In the genomic region with DNA sequence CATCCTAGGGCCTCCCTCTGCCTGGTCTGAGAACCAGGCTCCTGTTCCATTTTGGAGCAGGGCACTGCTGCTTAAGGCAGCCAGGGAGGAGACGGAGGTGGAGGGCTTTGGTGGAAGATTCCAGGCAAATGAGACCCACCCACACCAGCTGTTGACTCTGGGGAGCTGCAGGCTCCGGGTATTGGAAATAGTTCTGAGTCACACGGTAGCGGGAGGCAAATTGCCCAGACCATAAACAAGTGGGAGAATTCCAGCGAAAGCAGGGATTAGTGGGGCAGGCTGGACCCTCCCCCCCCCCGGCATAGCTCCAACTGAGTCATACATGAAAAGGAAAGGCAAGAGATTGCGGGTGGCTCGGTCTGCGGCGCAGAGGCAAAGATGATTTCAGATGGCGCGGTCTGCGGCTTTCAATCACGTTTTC, we compare ENCODE assay signal across 9 mouse cellular contexts.
DNase-seq lines count a peak whose midpoint lies in the region; ATAC-seq and TF ChIP-seq lines count a peak whose summit lies in the region.
"Had no signal": no experiment of that assay in that cellular context is flagged by ENCODE, and none has a peak within 500 bp of the region (broad histone marks: within the 10 kb centered on the region; RNA-seq: fewer than 3 reads in every experiment).

No protein-coding gene starts in this region.

- peak; percentile 30 to 50 for DNase-seq in cerebellum, postnatal 25 days
- DNase-seq in cerebellum, postnatal 36 days = no peak
- peak; percentile 45 to 53 for DNase-seq in gastrocnemius, postnatal 36 days
- peak; percentile 81 to 85 for DNase-seq in layer of hippocampus, adult 8-10 months (ENCODE audit: low spot score in 2 of 2)
- peak; percentile 20 for DNase-seq in mesoderm, embryonic 11.5 days (ENCODE audit: low read depth, low spot score)
- DNase-seq in natural killer cell, adult 2 months (ENCODE audit: low spot score in 2 of 2) = no peak
- DNase-seq: liver, embryonic 13.5 days had no signal

- no peak overlapping the region for H3K4me3 ChIP-seq in cortical plate, adult 2 months (ENCODE audit: insufficient read depth, low read length)
- H3K4me3 ChIP-seq: liver, embryonic 13.5 days had no signal

- no peak for ATAC-seq in monocyte, adult 5-6 weeks (replicated peaks; ENCODE audit: insufficient number of reproducible peaks, low FRiP score, low TSS enrichment, poor library complexity, severe bottlenecking)

- intact Hi-C loops in gastrocnemius, postnatal 36 days (cut with DNase I) = no loop called here

- H3K27ac ChIP-seq in cortical plate, adult 2 months (ENCODE audit: insufficient read depth, low read length) = peak overlapping the region; percentile 43; the same call in 1 of the 2 replicates
- H3K27ac ChIP-seq: liver, embryonic 13.5 days had no signal

- TF ChIP-seq POLR2A in cortical plate, adult 2 months (IDR thresholded peaks at IDR 0.05; ENCODE audit: extremely low read depth, insufficient read depth, low read length) = no peak

- no peak for TF ChIP-seq CTCF in cortical plate, adult 2 months (IDR thresholded peaks at IDR 0.05; ENCODE audit: extremely low read depth, insufficient read depth, low read length)

- peaks cover 9% of the 10 kb centered on the region for H3K4me1 ChIP-seq in cortical plate, adult 2 months (ENCODE audit: control insufficient read depth, insufficient read depth, low read length)

Comparison
In these comparisons a context has a peak if more than half of its experiments do, and no peak if none do; other contexts are left out.
1. DNase-seq: peak in cerebellum, postnatal 25 days (2 of 2), gastrocnemius, postnatal 36 days (2 of 2), layer of hippocampus, adult 8-10 months (2 of 2) and mesoderm, embryonic 11.5 days (single experiment); none in cerebellum, postnatal 36 days (0 of 2) and natural killer cell, adult 2 months (0 of 2).